Mouse (Mus musculus): ENCODE results near the gene Wwtr1. TPM values are rescaled to one million over a fixed set of nuclear protein-coding genes. Genes with fewer than 3 reads are reported as not detected.

Wwtr1 gene
- polyA plus RNA-seq, 1 experiment from 2014 or later = 7.9 TPM

DNA sequence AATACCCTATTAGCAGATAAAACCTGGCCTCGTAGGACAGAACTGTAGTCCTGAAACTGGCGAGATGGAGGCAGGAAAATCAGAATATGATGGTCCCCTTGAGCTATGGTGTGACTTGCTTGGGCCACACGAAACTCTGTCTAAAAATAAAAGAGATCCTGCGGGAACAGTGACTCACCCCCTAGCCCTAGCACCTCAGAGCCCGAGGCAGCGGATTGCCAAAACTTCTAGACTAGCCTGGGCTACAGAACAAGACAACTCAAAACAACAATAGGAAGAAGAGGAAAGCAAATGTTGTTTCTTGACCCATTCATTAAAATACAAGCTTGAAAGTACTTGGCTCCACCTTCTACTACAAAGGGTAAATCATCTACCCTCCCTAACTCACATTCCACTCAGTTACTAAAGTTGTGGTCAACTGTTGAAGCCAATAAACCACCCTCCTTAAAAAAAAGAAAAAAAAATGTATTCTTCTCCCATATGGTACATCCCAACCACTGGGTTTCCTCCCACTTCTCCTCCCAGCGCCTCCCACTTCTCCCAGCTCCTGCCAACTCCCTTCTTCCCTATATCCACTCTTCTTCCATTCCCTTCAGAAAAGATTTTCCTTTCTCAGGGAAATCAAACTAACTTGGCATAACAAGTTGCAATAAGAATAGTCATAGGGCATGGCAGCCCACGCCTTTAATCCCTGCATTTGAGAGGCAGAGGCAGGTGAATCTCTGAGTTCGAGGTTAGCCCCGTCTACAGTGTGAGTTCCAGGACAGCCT lies 4.9 kb upstream of the Wwtr1 start:
- peaks cover 11% of the 10 kb centered on the region; the same call in 1 of the 2 replicates for H3K4me1 ChIP-seq
- H3K4me2 ChIP-seq = no peak overlapping the region
- H3K4me3 ChIP-seq = no peak overlapping the region
- no peaks in the 10 kb centered on the region for H3K36me3 ChIP-seq (replicated peaks)
- no peak for ATAC-seq (replicated peaks)
- no peaks in the 10 kb centered on the region for H3K9me3 ChIP-seq
- H3K27ac ChIP-seq = no peak overlapping the region
- H3K27me3 ChIP-seq (replicated peaks) = no peaks in the 10 kb centered on the region
- no peak overlapping the region for H3K9ac ChIP-seq
- WGBS = 95% methylated on average over 10 of the region's 10 CpGs

DNA sequence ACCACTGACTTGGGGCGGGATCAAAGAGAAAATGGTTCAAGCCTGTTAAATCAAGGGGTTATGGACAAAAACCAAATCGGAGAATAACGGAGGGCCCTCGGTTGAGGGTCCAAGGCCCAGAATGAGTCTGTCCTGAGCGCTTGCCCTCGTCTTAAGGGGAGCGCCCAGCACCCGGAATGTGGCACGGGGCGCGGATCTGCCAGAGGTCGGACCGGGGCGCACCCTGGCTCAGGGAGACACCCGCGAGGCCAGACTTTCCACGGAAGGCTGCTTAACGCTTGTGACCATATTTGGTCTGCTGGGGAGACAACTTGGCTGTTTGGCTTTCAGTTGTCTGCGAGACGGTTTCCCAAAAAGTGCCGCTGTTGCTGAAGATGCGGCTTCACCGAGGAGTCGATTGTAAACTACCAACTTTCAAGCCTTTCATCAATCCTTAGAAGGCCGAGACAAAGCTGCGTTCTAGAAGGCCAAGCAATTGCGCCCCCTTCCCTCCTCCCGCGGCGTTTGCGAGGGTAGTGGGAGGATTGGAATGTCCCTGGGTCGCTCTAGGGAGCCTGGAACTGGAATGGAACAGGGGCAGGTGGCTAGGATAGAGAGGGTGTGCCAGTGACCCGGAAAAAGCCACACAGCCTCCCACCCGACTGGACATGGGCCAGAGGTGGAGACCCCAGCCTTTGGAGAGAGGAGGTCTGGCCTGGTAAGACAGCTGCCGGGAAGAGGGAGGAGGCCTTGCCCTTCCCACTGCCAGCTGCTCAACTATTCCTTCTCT lies 530 bp upstream of the Wwtr1 start:
- H3K9ac ChIP-seq = peak overlapping the region; percentile 56
- peak overlapping the region; percentile 99 for H3K4me2 ChIP-seq
- ATAC-seq (replicated peaks) = peak; percentile 31
- under 1% methylated on average over 35 of the region's 35 CpGs for WGBS
- H3K9me3 ChIP-seq = no peaks in the 10 kb centered on the region
- peak overlapping the region; percentile 73 for H3K4me3 ChIP-seq
- H3K4me1 ChIP-seq = peaks cover 17% of the 10 kb centered on the region; the same call in 1 of the 2 replicates
- no peaks in the 10 kb centered on the region for H3K36me3 ChIP-seq (replicated peaks)
- peak overlapping the region; percentile 51 for H3K27ac ChIP-seq
- H3K27me3 ChIP-seq (replicated peaks) = no peaks in the 10 kb centered on the region

DNA sequence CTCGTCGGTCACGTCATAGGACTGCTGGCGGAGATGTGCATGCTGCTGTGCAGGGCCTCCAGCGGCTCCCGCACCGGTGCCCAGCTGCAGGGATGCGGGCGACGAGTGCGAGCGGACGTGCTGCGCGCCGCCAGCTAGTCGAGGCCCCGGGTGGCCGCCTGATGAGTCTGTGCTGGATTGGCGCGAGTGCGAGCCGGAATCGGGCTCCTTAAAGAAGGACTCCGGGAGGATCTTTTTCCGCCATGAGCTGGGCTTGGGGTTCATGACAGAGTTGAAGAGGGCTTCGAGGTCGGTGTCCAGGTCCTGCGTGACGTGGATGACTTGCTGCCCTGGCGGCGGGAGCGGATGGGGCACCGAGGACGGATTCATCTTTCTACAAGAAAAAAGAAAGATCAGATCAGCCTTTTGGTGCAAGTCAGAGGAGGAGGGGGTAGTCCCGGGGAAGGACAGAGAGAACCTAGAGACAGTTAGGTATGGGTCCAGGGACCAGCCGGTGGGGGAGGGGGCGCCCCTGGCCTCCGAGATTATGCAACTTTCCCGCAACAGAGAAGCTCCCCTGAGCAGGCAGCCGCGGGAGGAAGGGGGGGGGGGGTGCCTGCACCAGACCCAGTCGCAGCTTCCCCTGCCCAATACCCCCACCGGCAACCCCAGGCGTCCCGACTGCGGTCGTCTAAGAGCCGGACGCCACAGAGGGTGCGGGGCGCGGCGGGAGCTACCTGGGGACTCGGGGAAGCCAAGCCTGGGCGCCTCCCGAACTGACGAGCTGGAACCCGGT lies 638 bp downstream of the Wwtr1 start:
- Histone ChIP-seq H3K27ac (peak overlapping the region; percentile 75), H3K36me3 (replicated peaks) (no peaks in the 10 kb centered on the region), H3K4me2 (peak overlapping the region; percentile 99), H3K4me1 (peaks cover 17% of the 10 kb centered on the region; the same call in 1 of the 2 replicates), H3K9me3 (no peaks in the 10 kb centered on the region), H3K4me3 (peak overlapping the region; percentile 73), H3K27me3 (replicated peaks) (no peaks in the 10 kb centered on the region), H3K9ac (peak overlapping the region; percentile 56)
- 0% methylated on average over 59 of the region's 59 CpGs for WGBS
- ATAC-seq (replicated peaks) = peak; percentile 83

DNA sequence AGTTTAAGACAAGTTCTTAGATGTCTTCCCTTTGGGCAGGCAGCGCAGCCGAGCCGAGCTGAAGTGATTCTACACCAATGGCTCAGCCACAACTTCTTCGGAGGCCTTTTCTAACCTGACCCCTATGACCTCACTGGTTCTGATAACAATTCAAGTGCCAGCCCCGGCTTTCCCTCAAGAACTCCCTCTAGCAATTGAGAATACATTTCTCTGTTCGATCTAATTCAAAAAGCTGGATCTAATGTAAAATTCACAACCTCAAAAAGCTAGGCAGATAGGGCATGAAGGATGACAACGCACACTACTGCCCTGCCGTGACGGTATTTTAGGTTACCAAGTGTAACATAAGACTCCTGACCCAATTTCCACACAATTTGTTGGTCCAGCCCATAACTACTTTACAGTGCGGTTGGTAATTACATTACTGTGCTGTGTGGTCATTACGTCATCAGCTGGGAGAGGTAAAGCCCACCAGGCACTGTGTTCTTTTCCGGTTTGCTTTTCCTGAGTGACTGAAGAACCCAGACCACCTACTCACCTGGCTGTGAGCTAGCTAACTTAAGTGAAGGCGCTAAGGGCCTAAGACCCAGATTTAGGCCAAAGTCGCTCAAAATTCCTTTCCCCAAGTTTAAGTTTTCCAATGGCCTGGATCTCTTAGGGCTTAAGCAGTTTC lies 1.7 kb downstream of the Wwtr1 start:
- Histone ChIP-seq H3K27ac (no peak overlapping the region), H3K9me3 (no peaks in the 10 kb centered on the region), H3K4me3 (peak overlapping the region; percentile 73), H3K4me2 (peak overlapping the region; percentile 99), H3K27me3 (replicated peaks) (no peaks in the 10 kb centered on the region), H3K36me3 (replicated peaks) (no peaks in the 10 kb centered on the region), H3K9ac (no peak overlapping the region), H3K4me1 (peaks cover 17% of the 10 kb centered on the region; the same call in 1 of the 2 replicates)
- 53% methylated on average over 14 of the region's 14 CpGs for WGBS
- ATAC-seq (replicated peaks) = no peak

DNA sequence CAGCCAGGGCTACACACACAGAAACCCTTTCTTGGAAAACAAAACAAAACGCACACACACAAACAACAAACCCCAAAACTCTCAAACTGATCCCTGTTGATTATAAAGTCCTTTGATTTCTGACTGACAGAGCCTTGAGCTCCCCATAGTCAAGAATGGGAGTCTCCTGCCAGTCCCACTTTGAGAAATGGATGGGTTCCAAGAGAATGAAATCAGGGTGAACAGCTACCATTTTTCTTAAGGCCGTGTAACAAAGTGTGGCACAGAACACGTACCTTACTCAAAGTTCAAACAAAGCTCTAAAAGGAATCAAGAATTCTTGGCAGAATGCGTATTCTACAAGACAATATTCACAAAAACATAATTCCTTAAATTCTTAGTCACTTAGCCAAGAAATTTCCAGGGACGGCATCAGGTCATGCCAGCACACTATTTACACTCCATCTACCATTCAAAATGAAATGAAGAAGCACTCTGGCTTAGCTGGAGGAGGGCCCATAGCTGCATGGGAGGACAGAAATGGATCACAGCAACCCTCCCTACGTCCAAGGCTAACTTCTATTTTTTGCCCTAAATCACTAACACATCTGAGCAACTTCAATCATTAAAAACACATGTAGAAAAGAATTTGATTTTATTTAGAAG lies 3.3 kb downstream of the Wwtr1 start:
- Histone ChIP-seq H3K36me3 (replicated peaks) (no peaks in the 10 kb centered on the region), H3K9ac (no peak overlapping the region), H3K27ac (no peak overlapping the region), H3K9me3 (no peaks in the 10 kb centered on the region), H3K4me1 (peaks cover 17% of the 10 kb centered on the region; the same call in 1 of the 2 replicates), H3K4me2 (no peak overlapping the region; the same call in 1 of the 2 replicates), H3K27me3 (replicated peaks) (no peaks in the 10 kb centered on the region), H3K4me3 (no peak overlapping the region)
- no peak for ATAC-seq (replicated peaks)
- WGBS = 72% methylated on average over 6 of the region's 6 CpGs

DNA sequence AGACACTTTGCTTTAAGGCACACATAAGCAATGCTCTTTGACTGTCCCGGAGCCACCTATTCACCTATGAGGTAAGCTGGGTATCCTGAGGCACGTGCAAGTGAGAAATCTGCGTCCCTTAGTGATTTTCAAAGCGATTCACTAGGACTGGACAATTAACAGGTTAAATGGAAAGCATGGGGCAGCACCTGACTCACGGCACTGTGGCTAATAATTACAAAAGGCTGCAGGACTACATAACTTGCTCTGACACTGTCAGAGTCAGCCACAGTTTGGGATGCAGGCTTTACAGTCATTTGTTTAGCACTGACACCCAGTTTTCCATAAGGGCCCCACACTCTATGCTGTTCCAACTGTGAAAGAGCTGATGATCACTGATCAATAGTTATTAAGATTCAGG lies 9.1 kb downstream of the Wwtr1 start:
- no peak for ATAC-seq (replicated peaks)
- 87% methylated on average over 5 of the region's 5 CpGs for WGBS
- no peak overlapping the region for H3K4me3 ChIP-seq
- no peaks in the 10 kb centered on the region for H3K4me1 ChIP-seq
- H3K27me3 ChIP-seq (replicated peaks) = no peaks in the 10 kb centered on the region
- H3K36me3 ChIP-seq (replicated peaks) = no peaks in the 10 kb centered on the region
- H3K9me3 ChIP-seq = no peaks in the 10 kb centered on the region
- no peak overlapping the region for H3K9ac ChIP-seq
- H3K27ac ChIP-seq = no peak overlapping the region
- no peak overlapping the region for H3K4me2 ChIP-seq

DNA sequence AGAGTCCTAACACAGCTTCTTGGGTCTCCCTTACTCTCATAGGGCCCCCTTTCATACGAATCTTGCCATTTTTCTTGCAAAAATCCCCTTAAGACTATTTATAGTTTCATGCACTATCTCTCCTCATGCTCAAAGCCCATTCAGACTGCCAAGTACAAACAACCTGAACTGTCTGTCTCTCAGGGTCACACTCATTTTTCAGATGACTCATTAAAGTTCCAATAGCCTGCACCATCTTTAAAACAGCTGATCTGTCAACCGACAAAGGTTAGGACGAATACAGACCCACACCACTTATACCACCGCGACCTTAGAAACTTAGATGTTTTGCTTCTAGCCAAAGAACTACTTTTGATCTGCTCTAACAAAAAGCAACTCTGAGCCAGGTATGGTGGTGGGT lies 12.1 kb downstream of the Wwtr1 start:
- no peaks in the 10 kb centered on the region for H3K4me1 ChIP-seq
- no peaks in the 10 kb centered on the region for H3K36me3 ChIP-seq (replicated peaks)
- no peak overlapping the region for H3K4me2 ChIP-seq
- no peaks in the 10 kb centered on the region for H3K27me3 ChIP-seq (replicated peaks)
- no peaks in the 10 kb centered on the region for H3K9me3 ChIP-seq
- H3K9ac ChIP-seq = no peak overlapping the region
- H3K4me3 ChIP-seq = no peak overlapping the region
- no peak for ATAC-seq (replicated peaks)
- no peak overlapping the region for H3K27ac ChIP-seq
- WGBS = 95% methylated on average over 5 of the region's 5 CpGs

DNA sequence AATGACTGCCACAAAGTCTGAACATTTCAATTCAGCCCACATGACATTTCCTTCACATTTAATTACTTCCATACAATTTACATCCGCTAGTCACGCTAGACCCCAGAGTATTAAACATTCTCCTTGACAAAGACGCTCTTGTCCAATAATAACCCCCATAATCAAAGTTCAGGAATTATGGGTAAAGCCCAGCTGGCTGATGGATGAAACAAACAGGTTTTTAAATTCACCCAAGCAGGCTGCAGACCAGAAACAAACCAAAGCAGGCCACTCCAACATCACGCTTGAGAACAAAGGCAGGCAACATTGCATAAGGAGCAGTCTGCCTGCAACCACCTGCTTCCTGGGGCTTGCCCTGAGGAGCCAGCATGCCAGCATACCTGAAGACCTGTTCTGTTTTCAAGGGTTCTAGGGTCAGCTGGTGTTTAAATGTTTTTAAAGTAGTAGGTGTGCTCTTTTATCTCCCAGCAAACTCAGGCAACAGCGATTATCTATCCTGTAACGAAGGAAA lies 12.7 kb downstream of the Wwtr1 start:
- Histone ChIP-seq H3K4me2 (no peak overlapping the region), H3K4me1 (no peaks in the 10 kb centered on the region), H3K27ac (no peak overlapping the region), H3K9me3 (no peaks in the 10 kb centered on the region), H3K36me3 (replicated peaks) (no peaks in the 10 kb centered on the region), H3K9ac (no peak overlapping the region), H3K27me3 (replicated peaks) (no peaks in the 10 kb centered on the region), H3K4me3 (no peak overlapping the region)
- WGBS = 59% methylated on average over 6 of the region's 6 CpGs
- no peak for ATAC-seq (replicated peaks)

DNA sequence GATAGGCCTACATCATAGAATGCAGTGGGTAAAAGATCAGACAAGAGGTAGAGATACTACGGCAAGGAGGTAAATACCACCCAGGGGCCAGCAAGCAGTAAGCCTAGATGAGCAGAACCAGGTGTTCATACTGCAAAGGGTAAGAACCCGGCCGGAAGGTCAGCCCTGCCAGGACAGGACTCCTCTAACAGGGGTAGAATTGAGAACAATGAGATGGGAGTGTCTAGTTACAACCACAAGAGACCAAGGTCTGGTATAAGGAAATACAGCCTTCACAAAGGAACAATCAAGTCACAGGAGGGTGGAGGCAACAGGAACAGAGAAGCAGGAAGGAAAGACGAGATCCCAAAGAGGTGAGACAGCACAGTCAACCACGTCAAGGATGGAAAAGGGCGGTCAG lies 16.9 kb downstream of the Wwtr1 start:
- WGBS = 94% methylated on average over 6 of the region's 6 CpGs

DNA sequence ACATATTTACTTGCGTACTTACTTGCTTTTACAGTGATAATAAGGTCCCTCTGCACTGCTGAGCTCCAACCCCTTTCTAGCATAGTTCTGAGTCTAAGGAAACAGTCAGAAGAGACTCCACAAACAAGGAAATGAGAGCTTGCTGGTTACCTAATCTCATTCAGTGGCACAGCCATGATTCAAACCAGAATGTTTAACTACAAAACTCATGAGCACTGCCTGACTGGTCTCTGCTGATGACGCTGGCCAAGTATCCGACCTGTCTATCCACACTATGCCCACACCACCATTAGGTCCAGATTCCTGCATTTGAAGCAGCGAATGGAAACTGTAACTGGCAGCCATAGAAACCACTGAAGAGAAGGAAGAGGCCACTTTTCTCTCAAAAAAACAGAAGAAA lies 18.3 kb downstream of the Wwtr1 start:
- no peak overlapping the region for H3K4me3 ChIP-seq
- no peak overlapping the region for H3K9ac ChIP-seq
- WGBS = 95% methylated on average over 4 of the region's 4 CpGs

More for the DNA sequence above, 16.9 kb downstream of the Wwtr1 start:
- ATAC-seq (replicated peaks) = no peak
- H3K9ac ChIP-seq = no peak overlapping the region
- no peak overlapping the region for H3K4me2 ChIP-seq
- no peaks in the 10 kb centered on the region for H3K9me3 ChIP-seq
- no peaks in the 10 kb centered on the region for H3K36me3 ChIP-seq (replicated peaks)
- no peaks in the 10 kb centered on the region for H3K4me1 ChIP-seq
- H3K4me3 ChIP-seq = no peak overlapping the region
- H3K27ac ChIP-seq = no peak overlapping the region
- H3K27me3 ChIP-seq (replicated peaks) = no peaks in the 10 kb centered on the region

DNA sequence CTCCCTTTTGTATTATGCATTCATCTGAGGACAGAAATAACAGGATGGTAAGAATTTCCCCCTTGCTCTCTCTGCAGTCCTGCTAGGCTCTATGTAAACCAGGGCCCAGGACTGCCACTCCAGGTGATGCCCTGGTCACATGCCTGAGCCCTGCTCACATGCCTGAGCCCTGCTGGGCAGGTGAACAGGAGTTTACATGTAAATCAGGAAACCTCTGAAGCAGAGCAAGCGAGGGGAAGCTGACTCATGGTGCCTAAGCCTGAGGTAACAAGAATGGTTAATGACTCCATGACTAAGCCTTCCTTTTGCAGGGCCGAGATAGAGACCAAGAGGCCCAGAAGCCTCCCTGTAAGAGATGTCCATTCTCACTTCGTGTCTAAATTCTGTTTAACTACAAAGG lies 20.1 kb downstream of the Wwtr1 start:
- H3K4me2 ChIP-seq = no peak overlapping the region
- no peak overlapping the region for H3K27ac ChIP-seq
- WGBS = 60% methylated on average over 3 of the region's 3 CpGs
- no peaks in the 10 kb centered on the region for H3K4me1 ChIP-seq
- ATAC-seq (replicated peaks) = no peak
- H3K27me3 ChIP-seq (replicated peaks) = no peaks in the 10 kb centered on the region
- H3K9ac ChIP-seq = no peak overlapping the region
- no peak overlapping the region for H3K4me3 ChIP-seq
- H3K9me3 ChIP-seq = no peaks in the 10 kb centered on the region
- H3K36me3 ChIP-seq (replicated peaks) = no peaks in the 10 kb centered on the region

More for the DNA sequence above, 18.3 kb downstream of the Wwtr1 start:
- Histone ChIP-seq H3K27me3 (replicated peaks) (no peaks in the 10 kb centered on the region), H3K4me2 (no peak overlapping the region), H3K4me1 (no peaks in the 10 kb centered on the region), H3K27ac (no peak overlapping the region), H3K9me3 (no peaks in the 10 kb centered on the region), H3K36me3 (replicated peaks) (no peaks in the 10 kb centered on the region)
- ATAC-seq (replicated peaks) = no peak
